Mouse (Mus musculus): Measurements from ENCODE around the gene Olfr657.

Gene Olfr657

DNA sequence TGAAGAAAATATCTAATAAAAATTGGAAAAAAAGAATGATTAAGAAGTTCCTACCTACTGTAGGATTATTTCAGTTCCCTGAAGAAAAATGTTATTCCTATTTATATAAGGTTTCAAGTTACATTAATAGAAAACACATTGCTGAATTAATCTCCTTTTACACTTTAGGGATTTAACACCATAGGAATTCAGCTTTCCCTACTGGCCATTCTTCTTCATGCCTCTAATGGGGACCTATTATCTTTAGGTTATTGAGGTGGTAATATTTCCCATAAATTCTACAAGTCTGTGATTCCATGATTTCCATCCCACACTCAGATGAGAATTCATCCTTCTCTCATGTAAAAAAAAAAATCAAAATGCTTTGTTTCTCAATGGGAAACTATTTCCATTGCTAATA lies at the start of gene Olfr657:
Gene Olfr657, plus strand, starts transcription at position 301 of the 400 bp plus-strand sequence.
- DNase-seq (ENCODE audit: low spot score), result no peak

DNA sequence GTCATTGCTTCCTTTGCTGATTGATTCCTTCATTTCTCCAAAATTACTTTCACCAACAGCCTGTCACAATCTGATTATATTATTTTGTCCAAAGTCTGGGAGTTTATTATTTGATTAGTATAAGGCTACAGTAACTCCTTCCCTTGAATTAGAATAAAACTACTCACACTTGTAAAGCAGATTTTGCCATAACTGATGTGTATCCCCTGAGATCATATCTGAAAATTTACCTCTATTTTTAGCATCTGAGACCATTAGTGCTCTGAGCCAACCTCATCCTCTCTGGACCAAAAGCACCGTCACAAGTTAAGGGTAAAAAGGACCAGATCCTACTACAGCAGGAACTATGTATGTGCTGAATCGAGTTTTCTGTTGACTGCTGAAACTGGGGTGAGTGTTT lies 47.6 kb upstream of the Olfr657 start, which contains the start of gene Olfr653:
Gene Olfr653, plus strand, starts transcription at position 301 of the 400 bp plus-strand sequence.
- no peak for DNase-seq (ENCODE audit: low spot score)

DNA sequence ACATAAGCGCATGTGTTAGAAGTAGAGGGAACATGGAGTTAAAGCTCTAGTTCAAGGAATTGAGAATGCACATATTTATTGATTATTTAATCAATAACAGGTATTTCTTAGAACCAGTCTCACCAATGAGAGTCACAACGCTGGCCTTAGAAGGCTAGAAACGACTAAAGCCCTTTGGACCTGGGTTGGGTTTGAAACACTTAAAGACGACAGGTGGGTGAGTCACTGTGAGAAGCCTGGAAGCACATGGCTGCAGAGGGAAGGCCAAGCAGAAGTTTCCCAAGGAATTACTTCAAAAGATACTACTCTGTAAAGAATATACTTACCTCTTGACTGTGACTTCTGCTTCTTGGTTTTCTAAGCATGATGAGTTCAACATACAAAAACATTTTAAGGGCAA lies 43.7 kb upstream of the Olfr657 start:
- DNase-seq (ENCODE audit: low spot score), result no peak

DNA sequence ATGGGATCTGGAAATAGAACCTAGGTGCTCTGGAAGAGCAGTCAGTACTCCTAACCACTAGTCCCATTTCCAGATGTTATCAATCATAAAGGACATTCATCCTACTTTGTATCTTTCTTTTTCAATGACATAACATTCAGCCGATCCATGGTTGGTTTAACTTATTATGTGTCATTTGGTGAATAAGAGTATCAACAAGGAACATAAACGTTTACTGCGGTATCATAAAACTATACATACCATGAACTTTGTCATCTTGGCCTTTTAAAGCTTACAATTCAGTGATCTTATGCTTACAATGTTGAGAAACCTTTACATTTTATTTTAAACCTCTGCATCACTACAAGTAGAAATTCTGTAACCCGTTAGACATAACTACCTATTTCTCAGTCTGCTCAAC lies 43.2 kb upstream of the Olfr657 start:
- no peak for DNase-seq (ENCODE audit: low spot score)

DNA sequence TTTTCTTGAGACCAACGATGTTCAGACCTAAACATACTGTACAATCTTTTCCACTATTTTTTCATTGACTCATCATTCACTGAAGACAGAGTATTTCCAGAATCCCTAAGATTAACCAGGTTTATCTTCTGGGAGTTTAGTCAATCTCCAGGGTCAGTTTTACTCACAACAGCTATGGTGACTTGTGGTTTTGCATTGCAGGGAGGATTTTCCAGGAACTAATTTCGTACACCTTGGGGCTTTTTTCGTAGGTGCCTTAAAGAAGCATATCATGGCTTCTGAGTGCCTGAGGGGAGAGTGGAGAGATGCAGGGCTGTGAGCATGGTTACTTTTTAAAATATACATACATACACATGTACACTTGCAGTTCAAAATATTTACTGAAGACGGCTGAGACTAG lies 37.9 kb upstream of the Olfr657 start, which contains the start of gene Olfr654:
Gene Olfr654, plus strand, starts transcription at position 301 of the 400 bp plus-strand sequence.
- no peak for DNase-seq (ENCODE audit: low spot score)

DNA sequence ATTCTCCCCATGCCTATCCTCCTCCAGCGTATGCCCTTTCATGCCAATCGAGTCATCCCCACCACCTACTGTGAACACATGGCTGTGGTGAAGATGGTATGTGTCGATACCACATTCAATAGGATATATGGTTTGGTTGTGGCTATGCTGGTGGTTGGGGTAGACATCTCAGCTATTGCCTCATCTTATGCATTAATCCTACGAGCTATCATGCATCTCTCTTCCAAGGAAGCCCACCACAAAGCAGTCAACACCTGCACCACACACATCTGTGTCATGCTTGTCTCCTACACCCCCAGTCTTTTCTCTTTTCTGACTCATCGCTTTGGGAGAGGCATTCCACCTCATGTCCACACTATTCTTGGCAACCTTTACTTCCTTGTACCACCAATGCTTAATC lies 36.3 kb upstream of the Olfr657 start:
- no peak for DNase-seq (ENCODE audit: low spot score)

DNA sequence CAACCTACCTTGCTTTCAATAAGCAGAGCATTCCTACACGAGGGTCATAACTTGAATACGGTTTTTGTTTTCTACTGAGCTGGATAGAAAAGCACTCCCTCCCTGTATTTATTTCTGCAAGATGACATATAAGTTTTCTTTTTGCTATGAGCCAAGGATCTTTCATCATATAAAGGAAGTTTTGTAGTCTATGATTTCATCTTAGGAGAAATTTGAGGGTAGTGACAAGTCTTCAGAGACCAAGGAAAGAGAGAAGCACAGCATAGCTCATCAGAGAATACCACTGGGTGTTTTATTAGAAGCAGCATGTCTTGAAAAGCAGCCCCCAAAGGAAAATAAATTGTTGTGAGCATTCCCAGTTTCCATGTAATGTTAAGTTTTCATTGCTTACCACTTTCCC lies 22.9 kb upstream of the Olfr657 start, which contains the start of gene Olfr655:
Gene Olfr655, minus strand, starts transcription at position 101 of the 400 bp plus-strand sequence.
- DNase-seq (ENCODE audit: low spot score), result no peak

DNA sequence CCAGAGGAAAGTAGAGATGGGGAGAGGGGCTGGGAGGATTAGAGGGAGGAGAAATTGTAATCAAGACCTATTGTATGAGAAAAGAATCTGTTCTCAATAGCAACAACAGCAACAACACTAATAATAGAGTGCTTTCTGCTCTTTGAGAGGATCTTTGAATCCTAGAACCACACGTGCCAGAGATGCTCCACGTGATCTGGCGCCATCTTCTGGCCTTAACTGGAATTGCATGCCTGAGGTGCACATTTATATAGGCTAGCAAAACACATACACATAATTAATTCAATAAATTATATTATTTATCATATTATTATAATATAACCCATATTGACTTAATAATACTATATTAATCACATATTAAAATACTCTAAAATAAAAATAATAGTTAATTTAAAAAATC lies 21.4 kb upstream of the Olfr657 start:
- DNase-seq (ENCODE audit: low spot score), result no peak

DNA sequence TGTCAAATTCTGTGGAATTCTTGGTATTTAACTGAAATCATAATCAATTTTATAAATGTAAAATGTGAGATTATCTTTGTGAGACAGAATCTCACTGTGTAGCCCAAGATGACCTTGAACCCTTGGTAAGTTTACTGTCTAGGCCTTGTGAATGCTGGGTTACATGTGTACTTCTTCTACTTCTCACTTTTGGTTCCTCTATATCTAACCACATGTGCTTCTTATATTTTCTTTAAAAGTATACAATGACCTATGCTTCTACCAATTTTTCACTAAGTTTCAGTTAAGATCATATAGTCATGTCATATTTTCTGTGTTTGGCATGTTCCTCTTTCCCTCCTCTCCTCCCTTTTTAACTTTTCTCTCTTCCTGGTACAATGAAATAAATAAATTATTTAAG lies 19.9 kb upstream of the Olfr657 start:
- no peak for DNase-seq (ENCODE audit: low spot score)

DNA sequence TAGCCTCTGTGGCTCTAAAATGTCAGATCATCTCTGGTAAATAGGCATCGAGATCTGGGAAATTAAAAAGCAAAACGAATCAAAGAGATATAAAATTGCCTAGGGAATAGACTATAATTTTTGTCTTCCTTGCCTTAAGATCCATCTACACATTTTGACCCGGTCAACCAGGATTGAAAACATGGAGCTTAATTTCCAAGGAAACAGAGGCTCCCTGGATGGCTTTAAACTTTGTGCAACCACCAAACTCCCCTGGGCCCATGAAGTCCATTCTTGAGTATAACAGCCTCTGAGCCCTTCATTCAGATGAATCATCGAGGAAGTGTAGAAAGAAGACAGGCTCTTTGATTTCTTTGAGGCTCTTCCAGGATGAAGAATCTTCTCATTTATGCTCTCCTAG lies 10.9 kb upstream of the Olfr657 start, which contains the start of gene Olfr656:
Gene Olfr656, plus strand, starts transcription at position 301 of the 400 bp plus-strand sequence.
- no peak for DNase-seq (ENCODE audit: low spot score)

DNA sequence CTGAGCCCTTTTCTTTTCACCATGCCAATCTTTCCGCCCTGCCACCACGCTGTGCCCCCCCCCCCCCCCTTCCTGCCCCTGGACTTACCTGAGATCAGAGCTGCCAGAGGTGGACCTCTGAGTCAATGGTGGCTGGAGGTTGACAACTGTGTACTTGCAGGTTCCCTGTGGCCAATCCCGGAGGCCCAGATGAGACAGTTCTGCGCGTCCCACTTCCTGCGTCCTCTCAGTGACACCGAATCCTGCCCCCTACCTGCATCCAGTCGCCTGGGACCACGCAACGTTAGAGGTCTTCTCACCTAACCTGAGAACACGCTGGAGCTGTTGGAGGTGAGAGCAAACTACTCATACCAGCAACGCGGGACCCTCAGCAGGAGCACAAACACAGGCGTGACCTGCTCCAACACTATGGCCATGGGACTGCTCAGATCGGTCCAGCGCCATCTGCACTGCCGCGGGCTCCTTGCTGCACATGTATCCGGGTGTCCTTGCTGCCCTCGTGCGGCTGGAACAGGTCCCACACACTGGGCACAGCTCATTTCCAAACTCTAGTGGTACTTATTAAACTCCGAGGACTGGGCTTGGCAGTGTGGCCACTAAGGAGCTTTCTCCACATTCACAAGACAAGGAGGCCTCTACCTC lies 22.4 kb downstream of the Olfr657 start, which contains the start of gene Olfr658:
Gene Olfr658, minus strand, starts transcription at position 465 of the 642 bp plus-strand sequence.
- peak; percentile 14 for DNase-seq (ENCODE audit: low spot score)

DNA sequence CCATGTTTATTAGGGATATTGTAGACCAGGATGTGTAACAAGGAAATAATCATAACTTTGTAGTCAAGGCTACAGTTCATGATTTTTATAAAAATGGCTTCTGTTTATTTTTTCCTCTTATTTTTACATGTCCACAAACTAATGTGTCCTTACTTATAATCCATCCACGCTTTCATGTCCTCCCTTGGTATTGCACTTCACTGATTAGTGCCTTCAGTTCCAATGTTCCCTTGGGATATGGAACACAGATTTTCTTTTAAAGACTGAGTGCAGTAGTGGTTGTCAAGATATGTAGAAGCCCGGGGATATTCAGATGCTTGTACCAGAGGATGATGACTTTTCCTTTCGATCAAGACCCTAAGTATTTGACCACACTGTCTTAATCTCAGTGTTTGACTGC lies 41.9 kb downstream of the Olfr657 start, which contains the start of gene Olfr659:
Gene Olfr659, plus strand, starts transcription at position 301 of the 400 bp plus-strand sequence.
- no peak for DNase-seq (ENCODE audit: low spot score)

DNA sequence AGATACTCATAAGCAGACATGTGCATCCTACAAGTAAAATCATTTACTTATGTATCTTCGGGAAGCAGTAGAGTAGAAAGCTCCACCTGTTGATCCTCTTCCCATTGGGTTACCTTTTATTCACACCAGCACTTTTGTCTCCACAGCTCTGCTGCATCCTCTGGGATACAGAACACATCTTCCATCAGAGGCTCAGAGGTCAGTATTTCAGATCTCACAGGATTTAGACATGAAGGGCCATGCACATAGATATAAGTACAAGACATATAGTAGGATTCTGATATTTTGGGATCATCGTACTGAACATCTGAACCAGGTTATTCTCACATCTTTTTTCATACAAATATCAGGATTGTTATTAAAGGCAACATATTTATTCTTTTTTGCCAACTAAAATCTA lies 61.6 kb downstream of the Olfr657 start, which contains the start of gene Olfr661:
Gene Olfr661, plus strand, starts transcription at position 301 of the 400 bp plus-strand sequence.
- DNase-seq (ENCODE audit: low spot score), result no peak
